Mouse (Mus musculus) ES-Bruce4 (cell line): ENCODE data around the gene Nat10. TPM values are rescaled to one million over a fixed set of nuclear protein-coding genes. Genes with fewer than 3 reads are reported as not detected.
A peak's percentile ranks its signal among the peaks of the same experiment; 100 is the strongest.

Experiments used
- H3K27ac ChIP-seq: 2 replicates; pipeline ENCODE4 v1.5.1; 2012; ENCODE audit warnings: low read length, inconsistent platforms; ENCODE audit not compliant: insufficient read depth
- H3K27me3 ChIP-seq: 2 replicates; pipeline ENCODE4 v1.6.1; 2012; ENCODE audit warnings: mild to moderate bottlenecking, low read length, inconsistent platforms; ENCODE audit not compliant: control insufficient read depth, poor library complexity, insufficient read depth, severe bottlenecking
- H3K36me3 ChIP-seq: 2 replicates; pipeline ENCODE4 v1.6.1; 2012; ENCODE audit warnings: inconsistent platforms, mild to moderate bottlenecking, low read length, moderate library complexity; ENCODE audit not compliant: control insufficient read depth, poor library complexity, insufficient read depth, severe bottlenecking
- H3K4me1 ChIP-seq: one replicate; pipeline ENCODE4 v1.8.1; 2011; ENCODE audit warnings: low read length; ENCODE audit not compliant: control insufficient read depth, insufficient read depth
- H3K4me3 ChIP-seq: 2 replicates; pipeline ENCODE4 v1.5.1; 2011; ENCODE audit warnings: low read depth, mild to moderate bottlenecking, low read length
- H3K9ac ChIP-seq: 2 replicates; pipeline ENCODE4 v1.6.1; 2012; ENCODE audit warnings: low read depth, mild to moderate bottlenecking, inconsistent platforms; ENCODE audit not compliant: poor library complexity, severe bottlenecking
- H3K9me3 ChIP-seq: replicated peaks from 2 replicates; pipeline ENCODE4 v1.6.1; 2012; ENCODE audit warnings: mild to moderate bottlenecking, low read length, inconsistent platforms; ENCODE audit not compliant: control insufficient read depth, poor library complexity, insufficient read depth, severe bottlenecking
- CTCF ChIP-seq: IDR thresholded peaks from one replicate; pipeline ENCODE4 v1.8.1; 2011; ENCODE audit warnings: low read depth, low read length
- EP300 ChIP-seq: IDR thresholded peaks from 2 replicates; pipeline ENCODE4 v1.6.1; 2011; ENCODE audit warnings: low read depth, low read length; ENCODE audit not compliant: insufficient read depth
- POLR2A ChIP-seq: IDR thresholded peaks from one replicate; pipeline ENCODE4 v1.8.1; 2011; ENCODE audit warnings: low read length; ENCODE audit not compliant: insufficient read depth
- polyA plus RNA-seq: library from polyadenylated mRNA; stranded (reverse); fragments of >200 nt; gene quantifications from 2 replicates; pipeline ENCODE4 v1.2.4, GENCODE M21; 2011; ENCODE audit warnings: low read depth; ENCODE audit not compliant: missing spikeins, insufficient read depth, insufficient read length

Nat10 gene
- polyA plus RNA-seq, 1 experiment = 89.5 TPM

- Histone ChIP-seq H3K4me1 (no peaks in the 10 kb centered on the region), H3K9me3 (no peaks in the 10 kb centered on the region), H3K27me3 (no peaks in the 10 kb centered on the region), H3K36me3 (peaks cover 29% of the 10 kb centered on the region), H3K4me3 (no peak overlapping the region), H3K27ac (no peak overlapping the region), H3K9ac (no peak overlapping the region)
- no peak for TF ChIP-seq CTCF
- no peak for TF ChIP-seq EP300
- no peak for TF ChIP-seq POLR2A
Measured at GRCm38 (mm10) chr2:103762492-103762891, 1.4 kb upstream of the Nat10 start.

GRCm38 (mm10) chr2:103761993-103762392, 923 bp upstream of the Nat10 start:
- Histone ChIP-seq H3K27me3 (no peaks in the 10 kb centered on the region), H3K9me3 (no peaks in the 10 kb centered on the region), H3K27ac (no peak overlapping the region), H3K36me3 (peaks cover 28% of the 10 kb centered on the region), H3K4me3 (no peak overlapping the region), H3K9ac (no peak overlapping the region), H3K4me1 (no peaks in the 10 kb centered on the region)
- no peak for TF ChIP-seq EP300

- Histone ChIP-seq H3K4me1 (no peaks in the 10 kb centered on the region), H3K27ac (peak overlapping the region; percentile 6), H3K9me3 (no peaks in the 10 kb centered on the region), H3K36me3 (peaks cover 29% of the 10 kb centered on the region), H3K9ac (peak overlapping the region; percentile 69), H3K4me3 (peak overlapping the region; percentile 89), H3K27me3 (no peaks in the 10 kb centered on the region)
- TF ChIP-seq EP300 (no peak), CTCF (no peak), POLR2A (no peak)
Measured at GRCm38 (mm10) chr2:103760421-103760820, 649 bp downstream of the Nat10 start.

DNA sequence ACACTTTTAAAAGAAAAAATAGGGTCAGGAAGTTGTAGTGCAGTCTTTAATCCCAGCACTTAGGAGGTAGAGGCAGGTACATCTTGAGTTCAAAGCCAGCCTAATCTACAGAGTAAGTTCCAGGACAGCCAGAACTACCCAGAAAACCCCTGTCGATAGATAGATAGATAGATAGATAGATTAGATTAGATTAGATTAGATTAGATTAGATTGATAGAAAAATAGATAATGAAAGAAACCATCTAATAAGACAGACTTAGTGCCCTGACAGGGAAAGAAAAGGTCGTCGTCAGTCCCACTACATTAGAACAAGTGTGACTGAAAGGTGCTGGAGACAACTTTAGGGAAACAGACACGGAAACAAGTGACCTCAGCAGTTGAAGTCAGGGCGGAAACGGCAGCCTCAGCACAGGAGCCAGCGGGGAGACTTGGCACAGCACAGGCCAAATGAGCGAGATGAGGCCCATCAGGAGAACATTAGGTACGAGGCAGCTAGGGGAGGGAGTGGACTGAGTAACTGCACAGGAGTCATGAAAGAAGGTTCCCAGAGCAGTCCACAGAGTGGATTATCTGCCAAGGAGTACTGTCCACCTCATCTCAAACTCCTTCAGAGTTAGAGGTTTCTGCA, 5.5 kb downstream of the Nat10 start:
- H3K27me3 ChIP-seq = no peaks in the 10 kb centered on the region
- H3K27ac ChIP-seq = no peak overlapping the region
- H3K9ac ChIP-seq = no peak overlapping the region
- no peak overlapping the region for H3K4me3 ChIP-seq
- no peak for TF ChIP-seq CTCF
- TF ChIP-seq EP300 = no peak
- TF ChIP-seq POLR2A = no peak
- H3K4me1 ChIP-seq = no peaks in the 10 kb centered on the region
- no peaks in the 10 kb centered on the region for H3K9me3 ChIP-seq
- H3K36me3 ChIP-seq = peaks cover 63% of the 10 kb centered on the region

GRCm38 (mm10) chr2:103754614-103755013, 6.5 kb downstream of the Nat10 start:
- Histone ChIP-seq H3K9ac (no peak overlapping the region), H3K27me3 (no peaks in the 10 kb centered on the region), H3K27ac (no peak overlapping the region), H3K4me1 (no peaks in the 10 kb centered on the region), H3K9me3 (no peaks in the 10 kb centered on the region), H3K36me3 (peaks cover 70% of the 10 kb centered on the region), H3K4me3 (no peak overlapping the region)
- TF ChIP-seq CTCF = no peak
- no peak for TF ChIP-seq POLR2A
- TF ChIP-seq EP300 = no peak

GRCm38 (mm10) chr2:103751771-103752170, 9.3 kb downstream of the Nat10 start:
- no peaks in the 10 kb centered on the region for H3K27me3 ChIP-seq
- peaks cover 66% of the 10 kb centered on the region for H3K36me3 ChIP-seq
- H3K4me1 ChIP-seq = no peaks in the 10 kb centered on the region
- H3K9ac ChIP-seq = no peak overlapping the region
- no peak overlapping the region for H3K4me3 ChIP-seq
- H3K27ac ChIP-seq = no peak overlapping the region
- no peaks in the 10 kb centered on the region for H3K9me3 ChIP-seq
- TF ChIP-seq POLR2A = no peak
- TF ChIP-seq CTCF = no peak
- no peak for TF ChIP-seq EP300
